Mouse (Mus musculus): ENCODE results near the gene Krt18. TPM values are rescaled to one million over a fixed set of nuclear protein-coding genes. Genes with fewer than 3 reads are reported as not detected.
"Not testable (repeated sequence)": the region's sequence is repeated elsewhere in the genome, so short reads cannot be mapped to it uniquely, and the experiment has no call there.

The Krt18 gene
- total and polyA plus RNA-seq, 2 experiments from 2014 or later, result 5.0 to 12.6 TPM

DNA sequence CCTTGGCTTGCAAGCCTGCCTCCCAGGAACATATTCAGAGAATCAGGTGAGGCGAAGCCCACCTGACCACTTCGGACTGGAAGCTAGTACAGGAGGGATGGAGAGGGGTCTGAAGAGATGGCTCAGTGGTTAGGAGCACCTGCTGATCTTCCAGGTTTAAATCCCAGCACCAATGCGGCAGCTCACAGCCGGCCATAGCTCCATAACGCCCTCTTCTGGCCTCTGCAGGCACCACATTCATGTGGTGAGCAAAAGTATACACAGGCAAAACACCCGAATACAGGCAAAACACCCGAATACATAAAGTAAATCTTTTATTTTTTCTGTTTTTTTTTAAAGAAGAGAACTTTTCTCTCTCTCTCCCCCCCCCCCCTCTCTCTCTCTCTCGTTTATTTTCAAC is 39.3 kb upstream of the Krt18 start:
- ATAC-seq (no peak), DNase-seq (ENCODE audit: low spot score) (no peak)
- H3K9ac ChIP-seq (replicated peaks; ENCODE audit: low read length), result no peak overlapping the region
- no peak overlapping the region for H3K4me2 ChIP-seq (ENCODE audit: low read depth, low read length)
- no peaks in the 10 kb centered on the region; the same call in 1 of the 2 replicates for H3K27me3 ChIP-seq (ENCODE audit: insufficient read depth, low read length)
- no peaks in the 10 kb centered on the region for H3K36me3 ChIP-seq (ENCODE audit: insufficient read depth, low read length)
- H3K9me3 ChIP-seq (ENCODE audit: low read length), result no peaks in the 10 kb centered on the region
- H3K4me3 ChIP-seq (ENCODE audit: low read length), result no peak overlapping the region
- no peaks in the 10 kb centered on the region for H3K4me1 ChIP-seq (ENCODE audit: insufficient read depth, low read length)
- 74% methylated on average over 8 of the region's 8 CpGs for WGBS
- no peak overlapping the region for H3K27ac ChIP-seq
- peak; percentile 30; the same call in 1 of the 2 replicates for TF ChIP-seq CTCF (IDR thresholded peaks at IDR 0.05; ENCODE audit: low read depth)

GRCm38 (mm10) chr15:101990946-101991345 is 37.0 kb upstream of the Krt18 start:
- no peak overlapping the region for H3K9ac ChIP-seq (replicated peaks; ENCODE audit: low read length)
- no peaks in the 10 kb centered on the region for H3K9me3 ChIP-seq (ENCODE audit: low read length)
- no peaks in the 10 kb centered on the region; the same call in 1 of the 2 replicates for H3K27me3 ChIP-seq (ENCODE audit: insufficient read depth, low read length)
- no peak overlapping the region for H3K4me3 ChIP-seq (ENCODE audit: low read length)
- no peak for DNase-seq (ENCODE audit: low spot score)
- no peak for ATAC-seq
- H3K4me2 ChIP-seq (ENCODE audit: low read depth, low read length), result no peak overlapping the region
- H3K27ac ChIP-seq, result no peak overlapping the region
- no peaks in the 10 kb centered on the region for H3K36me3 ChIP-seq (ENCODE audit: insufficient read depth, low read length)
- TF ChIP-seq CTCF (IDR thresholded peaks at IDR 0.05; ENCODE audit: low read depth), result no peak
- H3K4me1 ChIP-seq (ENCODE audit: insufficient read depth, low read length), result no peaks in the 10 kb centered on the region
- 91% methylated on average over 6 of the region's 6 CpGs for WGBS

DNA sequence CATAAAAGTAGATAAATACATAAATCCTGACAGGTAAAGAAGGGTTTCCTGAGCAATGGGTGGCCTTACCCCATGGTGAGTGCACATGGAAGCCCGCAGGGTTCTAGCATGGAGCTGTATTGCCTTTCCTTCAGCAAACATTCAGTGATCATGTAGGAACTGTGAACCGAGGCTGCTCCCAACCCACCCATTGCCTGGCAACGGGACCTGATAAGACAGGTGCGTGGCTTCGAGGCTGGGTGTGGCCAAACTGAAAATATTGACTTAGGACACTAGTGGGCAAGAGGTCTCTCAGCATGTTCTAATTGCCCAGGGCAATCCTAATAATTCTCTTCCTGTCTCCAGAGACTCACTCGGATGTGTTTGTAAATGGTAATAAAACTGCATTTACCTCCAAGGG is 33.6 kb upstream of the Krt18 start:
- no peak overlapping the region for H3K4me3 ChIP-seq (ENCODE audit: low read length)
- H3K4me2 ChIP-seq (ENCODE audit: low read depth, low read length), result no peak overlapping the region
- no peak for TF ChIP-seq CTCF (IDR thresholded peaks at IDR 0.05; ENCODE audit: low read depth)
- no peak for ATAC-seq
- H3K27ac ChIP-seq, result no peak overlapping the region
- H3K27me3 ChIP-seq (ENCODE audit: insufficient read depth, low read length), result no peaks in the 10 kb centered on the region; the same call in 1 of the 2 replicates
- no peaks in the 10 kb centered on the region for H3K36me3 ChIP-seq (ENCODE audit: insufficient read depth, low read length)
- H3K9me3 ChIP-seq (ENCODE audit: low read length), result no peaks in the 10 kb centered on the region
- H3K9ac ChIP-seq (replicated peaks; ENCODE audit: low read length), result no peak overlapping the region
- WGBS, result 97% methylated on average over 6 of the region's 6 CpGs
- no peaks in the 10 kb centered on the region for H3K4me1 ChIP-seq (ENCODE audit: insufficient read depth, low read length)
- no peak for DNase-seq (ENCODE audit: low spot score)

DNA sequence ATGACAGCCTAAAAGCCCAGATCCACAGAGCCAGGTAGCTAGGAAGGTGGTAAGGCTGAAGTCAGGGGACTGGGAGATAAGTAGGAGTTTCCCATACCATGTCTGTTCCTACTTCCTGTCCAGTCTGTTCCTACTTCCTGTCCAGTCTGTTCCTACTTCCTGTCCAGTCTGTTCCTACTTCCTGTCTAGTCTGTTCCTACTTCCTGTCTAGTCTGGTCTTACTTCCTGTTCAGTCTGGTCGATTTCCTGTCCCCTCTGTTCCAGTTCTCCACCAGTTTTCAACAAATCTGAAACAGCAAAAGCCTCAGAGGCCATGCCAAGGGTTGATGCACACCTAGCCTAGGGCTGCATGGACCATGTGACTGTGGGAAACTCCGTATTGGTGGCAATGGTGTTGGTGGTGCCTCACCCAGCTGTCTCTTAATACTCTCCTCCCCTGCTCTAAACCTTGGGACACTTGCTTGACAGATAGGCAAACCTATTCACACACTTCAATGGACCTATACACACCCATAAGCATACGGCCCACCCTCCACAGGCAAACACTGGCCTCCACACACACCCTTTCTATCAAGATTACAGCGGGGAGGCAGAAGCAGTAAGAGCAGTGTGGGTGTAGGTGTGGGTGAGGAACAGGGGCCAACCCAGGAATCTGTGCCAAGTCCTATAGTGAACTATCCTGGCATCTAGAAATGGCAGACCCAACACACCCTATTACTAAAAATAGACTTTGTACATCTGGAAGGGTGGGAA is 32.3 kb upstream of the Krt18 start:
- no peaks in the 10 kb centered on the region for H3K9me3 ChIP-seq (ENCODE audit: low read length)
- no peak overlapping the region for H3K9ac ChIP-seq (replicated peaks; ENCODE audit: low read length)
- ATAC-seq (no peak), DNase-seq (ENCODE audit: low spot score) (no peak)
- no peak for TF ChIP-seq CTCF (IDR thresholded peaks at IDR 0.05; ENCODE audit: low read depth)
- no peak overlapping the region for H3K4me3 ChIP-seq (ENCODE audit: low read length)
- no peaks in the 10 kb centered on the region for H3K4me1 ChIP-seq (ENCODE audit: insufficient read depth, low read length)
- no peaks in the 10 kb centered on the region for H3K36me3 ChIP-seq (ENCODE audit: insufficient read depth, low read length)
- no peak overlapping the region for H3K4me2 ChIP-seq (ENCODE audit: low read depth, low read length)
- no peaks in the 10 kb centered on the region; the same call in 1 of the 2 replicates for H3K27me3 ChIP-seq (ENCODE audit: insufficient read depth, low read length)
- no peak overlapping the region for H3K27ac ChIP-seq
- 90% methylated on average over 4 of the region's 4 CpGs for WGBS

- not testable (repeated sequence) for DNase-seq (ENCODE audit: low spot score); H3K9me3 ChIP-seq (ENCODE audit: low read length); H3K27me3 ChIP-seq (ENCODE audit: insufficient read depth, low read length); H3K9ac ChIP-seq (replicated peaks; ENCODE audit: low read length); H3K27ac ChIP-seq; H3K4me3 ChIP-seq (ENCODE audit: low read length); H3K4me2 ChIP-seq (ENCODE audit: low read depth, low read length); H3K36me3 ChIP-seq (ENCODE audit: insufficient read depth, low read length); ATAC-seq; H3K4me1 ChIP-seq (ENCODE audit: insufficient read depth, low read length)
- 84% methylated on average over 11 of the region's 11 CpGs for WGBS
These were observed 31.4 kb upstream of the Krt18 start for GRCm38 (mm10) chr15:101996450-101997078.

- peaks cover 16% of the 10 kb centered on the region for H3K27me3 ChIP-seq (ENCODE audit: insufficient read depth, low read length)
- WGBS, result 90% methylated on average over 11 of the region's 11 CpGs
- no peak overlapping the region for H3K4me3 ChIP-seq (ENCODE audit: low read length)
These were observed 28.8 kb upstream of the Krt18 start for GRCm38 (mm10) chr15:101999156-101999555.

More at GRCm38 (mm10) chr15:101999156-101999555, 28.8 kb upstream of the Krt18 start:
- Histone ChIP-seq H3K4me2 (ENCODE audit: low read depth, low read length) (no peak overlapping the region), H3K9ac (replicated peaks; ENCODE audit: low read length) (no peak overlapping the region), H3K36me3 (ENCODE audit: insufficient read depth, low read length) (no peaks in the 10 kb centered on the region), H3K4me1 (ENCODE audit: insufficient read depth, low read length) (no peaks in the 10 kb centered on the region), H3K27ac (no peak overlapping the region), H3K9me3 (ENCODE audit: low read length) (no peaks in the 10 kb centered on the region)
- ATAC-seq (no peak), DNase-seq (ENCODE audit: low spot score) (no peak)
- TF ChIP-seq CTCF (IDR thresholded peaks at IDR 0.05; ENCODE audit: low read depth), result no peak
